Mouse (Mus musculus): Measurements from ENCODE around the gene Hspe1.

GRCm38 (mm10) chr1:55061099-55061498, 26.8 kb upstream of the Hspe1 start:
- TF ChIP-seq CTCF (conservative IDR thresholded peaks at IDR 0.05; ENCODE audit: insufficient read depth, insufficient read length, low read depth, low read length) = no peak
- no peak for TF ChIP-seq POLR2A (IDR thresholded peaks at IDR 0.05; ENCODE audit: low read depth, low read length)

Measured in kidney, adult 2 months (tissue).